Mouse (Mus musculus) heart, adult 8-10 months (tissue): ENCODE results near the gene Borcs7. TPM values are rescaled to one million over a fixed set of nuclear protein-coding genes. Genes with fewer than 3 reads are reported as not detected.

Experiments used
- DNase-seq: peaks from one replicate; pipeline ENCODE4 v3.0.0; 2022; ENCODE audit warnings: low spot score
- total RNA-seq, 4 experiments: library from RNA; stranded (reverse); gene quantifications; 2 replicates each; pipeline ENCODE4 v1.2.4; 2022

Borcs7 gene
- total RNA-seq, 4 experiments from 2014 or later: 7.7 to 11.1 (median 8.6) TPM

GRCm38 (mm10) chr19:46662784-46663183 is 26.9 kb upstream of the Borcs7 start:
- no peak for DNase-seq

- DNase-seq: no peak
Observed at GRCm38 (mm10) chr19:46665474-46665873, 24.2 kb upstream of the Borcs7 start.

GRCm38 (mm10) chr19:46667300-46667699 is 22.4 kb upstream of the Borcs7 start:
- no peak for DNase-seq

- DNase-seq: no peak
Observed at GRCm38 (mm10) chr19:46668263-46668662, 21.4 kb upstream of the Borcs7 start.

GRCm38 (mm10) chr19:46669802-46670201 is 19.9 kb upstream of the Borcs7 start:
- no peak for DNase-seq

- DNase-seq: peak; percentile 57
Observed at GRCm38 (mm10) chr19:46670691-46671090, 19.0 kb upstream of the Borcs7 start.

GRCm38 (mm10) chr19:46672766-46673418 is 16.8 kb upstream of the Borcs7 start, which contains the start of gene Cyp17a1:
Gene Cyp17a1 (minus strand): TSS chr19:46673172.
- no peak for DNase-seq

- no peak for DNase-seq
Observed at GRCm38 (mm10) chr19:46675641-46676040, 14.1 kb upstream of the Borcs7 start.

GRCm38 (mm10) chr19:46679720-46680383 is 9.9 kb upstream of the Borcs7 start:
- no peak for DNase-seq

- DNase-seq: no peak
Observed at GRCm38 (mm10) chr19:46690387-46690786, 681 bp downstream of the Borcs7 start.

- DNase-seq: no peak
Observed at GRCm38 (mm10) chr19:46691078-46691477, 1.4 kb downstream of the Borcs7 start.

- no peak for DNase-seq
Observed at GRCm38 (mm10) chr19:46693146-46693545, 3.4 kb downstream of the Borcs7 start.

GRCm38 (mm10) chr19:46696482-46696881 is 6.8 kb downstream of the Borcs7 start:
- DNase-seq: no peak

- no peak for DNase-seq
Observed at GRCm38 (mm10) chr19:46696943-46697342, 7.2 kb downstream of the Borcs7 start.

- DNase-seq: no peak
Observed at GRCm38 (mm10) chr19:46697840-46698517, 8.3 kb downstream of the Borcs7 start.

- no peak for DNase-seq
Observed at GRCm38 (mm10) chr19:46699011-46699481, 9.3 kb downstream of the Borcs7 start.

GRCm38 (mm10) chr19:46701156-46701555 is 11.4 kb downstream of the Borcs7 start:
- no peak for DNase-seq

GRCm38 (mm10) chr19:46705779-46706495 is 16.2 kb downstream of the Borcs7 start:
- no peak for DNase-seq

GRCm38 (mm10) chr19:46706540-46707295 is 17.0 kb downstream of the Borcs7 start:
- no peak for DNase-seq

- peak; percentile 72 for DNase-seq
Observed at GRCm38 (mm10) chr19:46707296-46708151, 17.8 kb downstream of the Borcs7 start, which contains the start of gene As3mt. Gene As3mt (plus strand): TSS chr19:46707458.
